ENCODE assay signal across 8 mouse cellular contexts in genomic region chr7:30728739-30729395, GRCm38 (mm10). TPM values are rescaled to one million over a fixed set of nuclear protein-coding genes. Genes with fewer than 3 reads are reported as not detected.
DNase-seq lines count a peak whose midpoint lies in the region; ATAC-seq and TF ChIP-seq lines count a peak whose summit lies in the region.

No protein-coding gene starts in this region.

- H3K4me1 ChIP-seq in bone marrow macrophage, adult 2 months (ENCODE audit: control insufficient read depth, insufficient read depth, low read length), result peaks cover 13% of the 10 kb centered on the region
- H3K4me1 ChIP-seq in hindbrain, embryonic 11.5 days (replicated peaks; ENCODE audit: control insufficient read depth, insufficient read depth, low read length), result peaks cover 6% of the 10 kb centered on the region
- peaks cover 16% of the 10 kb centered on the region for H3K4me1 ChIP-seq in midbrain, embryonic 11.5 days (ENCODE audit: control insufficient read depth, insufficient read depth, low read length)

- intact Hi-C loops in left cerebral cortex, postnatal 36 days (cut with DNase I), result loop anchor here (5.0 kb wide), 1 partner anchor 82 kb away; no protein-coding TSS in a partner anchor

- peak; percentile 30 for DNase-seq in left cerebral cortex, adult 11 months (ENCODE audit: low spot score)
- DNase-seq in left cerebral cortex, postnatal 36 days (ENCODE audit: low spot score in 2 of 2), result no peak
- no peak for DNase-seq in hindbrain, embryonic 11.5 days (ENCODE audit: low spot score)
- DNase-seq in midbrain, embryonic 11.5 days (ENCODE audit: low spot score, missing footprints), result no peak
- no peak for DNase-seq in gastrocnemius, adult 8-10 months (ENCODE audit: low spot score in 2 of 2)
- DNase-seq in cerebellum, adult 9-11 months, result no peak
- no peak for DNase-seq in thymus, postnatal 4 days

- H3K9ac ChIP-seq in hindbrain, embryonic 11.5 days (ENCODE audit: low read depth, low read length), result peak overlapping the region; percentile 78
- H3K9ac ChIP-seq in midbrain, embryonic 11.5 days (ENCODE audit: low read length), result peak overlapping the region; percentile 90

- no peaks in the 10 kb centered on the region for H3K9me3 ChIP-seq in hindbrain, embryonic 11.5 days (ENCODE audit: control insufficient read depth, low read length)
- H3K9me3 ChIP-seq in midbrain, embryonic 11.5 days (ENCODE audit: control insufficient read depth, low read length), result no peaks in the 10 kb centered on the region

- peak; percentile 55 for ATAC-seq in hindbrain, embryonic 11.5 days (ENCODE audit: low FRiP score)
- no peak; the same call in 1 of the 2 replicates for ATAC-seq in midbrain, embryonic 11.5 days (ENCODE audit: low FRiP score)

- no peak for TF ChIP-seq CTCF in bone marrow macrophage, adult 2 months (IDR thresholded peaks at IDR 0.05; ENCODE audit: low read depth, low read length)

- H3K36me3 ChIP-seq in hindbrain, embryonic 11.5 days (ENCODE audit: control insufficient read depth, insufficient read depth, low read length), result no peaks in the 10 kb centered on the region
- H3K36me3 ChIP-seq in midbrain, embryonic 11.5 days (ENCODE audit: control insufficient read depth, insufficient read depth, low read length), result no peaks in the 10 kb centered on the region; the same call in 1 of the 2 replicates

- peak overlapping the region; percentile 63 for H3K4me2 ChIP-seq in hindbrain, embryonic 11.5 days (replicated peaks; ENCODE audit: low read depth, low read length)
- H3K4me2 ChIP-seq in midbrain, embryonic 11.5 days, result peak overlapping the region; percentile 87

- H3K4me3 ChIP-seq in bone marrow macrophage, adult 2 months (ENCODE audit: insufficient read depth, low read length), result peak overlapping the region; percentile 87
- peak overlapping the region; percentile 79 for H3K4me3 ChIP-seq in hindbrain, embryonic 11.5 days (ENCODE audit: low read depth, low read length)
- peak overlapping the region; percentile 78 for H3K4me3 ChIP-seq in midbrain, embryonic 11.5 days (ENCODE audit: low read depth, low read length)

- H3K27me3 ChIP-seq in hindbrain, embryonic 11.5 days (ENCODE audit: control insufficient read depth, insufficient read depth, low read length), result no peaks in the 10 kb centered on the region
- no peaks in the 10 kb centered on the region for H3K27me3 ChIP-seq in midbrain, embryonic 11.5 days (ENCODE audit: control insufficient read depth, insufficient read depth, low read length)

- peak overlapping the region; percentile 28 for H3K27ac ChIP-seq in bone marrow macrophage, adult 2 months (ENCODE audit: insufficient read depth, low read depth, low read length)
- no peak overlapping the region; the same call in 1 of the 2 replicates for H3K27ac ChIP-seq in hindbrain, embryonic 11.5 days (ENCODE audit: low read depth, low read length)
- peak overlapping the region; percentile 82 for H3K27ac ChIP-seq in midbrain, embryonic 11.5 days (ENCODE audit: low read depth, low read length)

- no peak for TF ChIP-seq POLR2A in bone marrow macrophage, adult 2 months (IDR thresholded peaks at IDR 0.05; ENCODE audit: borderline replicate concordance, low read depth, low read length)

- 9% methylated on average over 26 of the region's 26 CpGs for WGBS in hindbrain, embryonic 11.5 days
- WGBS in midbrain, embryonic 11.5 days, result 8% methylated on average over 26 of the region's 26 CpGs

RNA-seq across cellular contexts. Expression of gene Tmem147, which starts 0.5 kb away (rescaled TPM):
- total RNA-seq in left cerebral cortex, postnatal 36 days (2021), result 100 to 1,000 TPM; 114 to 115 TPM
- polyA plus RNA-seq in bone marrow macrophage, adult 2 months (2012; ENCODE audit: insufficient read depth, insufficient read length, missing spikeins), result 74.6 and 80.3 TPM in 2 replicates
- 143 and 160 TPM in 2 replicates for polyA plus RNA-seq in hindbrain, embryonic 11.5 days (2014; fragmentation: Nextera tagmentation; extraction: Ambion mirVana)
- polyA plus RNA-seq in midbrain, embryonic 11.5 days (2014; fragmentation: Nextera tagmentation; extraction: Ambion mirVana), result 140 and 153 TPM in 2 replicates
- 100 to 1,000 TPM; 215 to 260 (median 249) TPM for total RNA-seq in gastrocnemius, adult 8-10 months (2022)

RNA-seq across cellular contexts. Expression of gene Gapdhs, which starts 14.6 kb away (rescaled TPM):
- under 1 TPM in 1 of 2 experiments, not detected in 1; 0.35 TPM for total RNA-seq in left cerebral cortex, postnatal 36 days (2021)
- not detected in 2 replicates for polyA plus RNA-seq in bone marrow macrophage, adult 2 months (2012; ENCODE audit: insufficient read depth, insufficient read length, missing spikeins)
- 0.60 and 0.75 TPM in 2 replicates for polyA plus RNA-seq in hindbrain, embryonic 11.5 days (2014; fragmentation: Nextera tagmentation; extraction: Ambion mirVana)
- 0.19 and 0.48 TPM in 2 replicates for polyA plus RNA-seq in midbrain, embryonic 11.5 days (2014; fragmentation: Nextera tagmentation; extraction: Ambion mirVana)
- not detected for total RNA-seq in gastrocnemius, adult 8-10 months (2022)

RNA-seq across cellular contexts. Expression of gene Atp4a, which starts 16.9 kb away (rescaled TPM):
- total RNA-seq in left cerebral cortex, postnatal 36 days (2021), result under 1 TPM; 0.23 to 0.47 TPM
- polyA plus RNA-seq in bone marrow macrophage, adult 2 months (2012; ENCODE audit: insufficient read depth, insufficient read length, missing spikeins), result not detected in 2 replicates
- polyA plus RNA-seq in hindbrain, embryonic 11.5 days (2014; fragmentation: Nextera tagmentation; extraction: Ambion mirVana), result 0.65 and 1.4 TPM in 2 replicates
- polyA plus RNA-seq in midbrain, embryonic 11.5 days (2014; fragmentation: Nextera tagmentation; extraction: Ambion mirVana), result 0.70 and 1.1 TPM in 2 replicates
- 1 to 10 TPM in 1 of 4 experiments, under 1 TPM in 1, not detected in 2; 0.31 to 1.4 TPM for total RNA-seq in gastrocnemius, adult 8-10 months (2022)

RNA-seq across cellular contexts. Expression of gene Sbsn, which starts 22.4 kb away (rescaled TPM):
- 1 to 10 TPM; 5.5 to 7.9 TPM for total RNA-seq in left cerebral cortex, postnatal 36 days (2021)
- 6.9 and 8.3 TPM in 2 replicates for polyA plus RNA-seq in bone marrow macrophage, adult 2 months (2012; ENCODE audit: insufficient read depth, insufficient read length, missing spikeins)
- polyA plus RNA-seq in hindbrain, embryonic 11.5 days (2014; fragmentation: Nextera tagmentation; extraction: Ambion mirVana), result 0.39 and 0.42 TPM in 2 replicates
- polyA plus RNA-seq in midbrain, embryonic 11.5 days (2014; fragmentation: Nextera tagmentation; extraction: Ambion mirVana), result 0.54 and 1.1 TPM in 2 replicates
- total RNA-seq in gastrocnemius, adult 8-10 months (2022), result 1 to 10 TPM in 2 of 4 experiments, under 1 TPM in 2; 0.53 to 2.0 (median 1.4) TPM

RNA-seq across cellular contexts. Expression of gene 2200002J24Rik, which starts 30.1 kb away (rescaled TPM):
- total RNA-seq in left cerebral cortex, postnatal 36 days (2021), result not detected
- polyA plus RNA-seq in bone marrow macrophage, adult 2 months (2012; ENCODE audit: insufficient read depth, insufficient read length, missing spikeins), result not detected in 2 replicates
- polyA plus RNA-seq in hindbrain, embryonic 11.5 days (2014; fragmentation: Nextera tagmentation; extraction: Ambion mirVana), result not detected in 2 replicates
- polyA plus RNA-seq in midbrain, embryonic 11.5 days (2014; fragmentation: Nextera tagmentation; extraction: Ambion mirVana), result not detected in 2 replicates
- total RNA-seq in gastrocnemius, adult 8-10 months (2022), result not detected
